Mouse (Mus musculus) thymus, adult 2 months (tissue): ENCODE results near the gene Zbtb3. TPM values are rescaled to one million over a fixed set of nuclear protein-coding genes. Genes with fewer than 3 reads are reported as not detected.

Experiments
- DNase-seq: peaks from one replicate; pipeline ENCODE4 v3.0.0; 2021
- H3K27ac ChIP-seq: fragments of 200-500 bp; 2 replicates; pipeline ENCODE4 v1.5.1; 2012; ENCODE audit warnings: low read length, control low read depth; ENCODE audit not compliant: control insufficient read depth, insufficient read depth
- H3K27me3 ChIP-seq: fragments of 200-500 bp; 2 replicates; pipeline ENCODE4 v1.6.1; 2012; ENCODE audit warnings: mild to moderate bottlenecking, low read length, moderate library complexity, mixed read lengths; ENCODE audit not compliant: control insufficient read depth, insufficient read depth
- H3K36me3 ChIP-seq: fragments of 200-500 bp; 2 replicates; pipeline ENCODE4 v1.6.1; 2012; ENCODE audit warnings: mild to moderate bottlenecking, low read length, moderate library complexity; ENCODE audit not compliant: control insufficient read depth, insufficient read depth
- H3K4me1 ChIP-seq: fragments of 200-500 bp; replicated peaks from 2 replicates; pipeline ENCODE4 v1.6.1; 2012; ENCODE audit warnings: low read length; ENCODE audit not compliant: control insufficient read depth, insufficient read depth
- H3K4me3 ChIP-seq: fragments of 200-500 bp; 2 replicates; pipeline ENCODE4 v1.5.1; 2012; ENCODE audit warnings: mild to moderate bottlenecking, low read length, control low read depth, moderate library complexity; ENCODE audit not compliant: control insufficient read depth, insufficient read depth
- CTCF ChIP-seq: fragments of 200-500 bp; IDR thresholded peaks from 2 replicates; pipeline ENCODE4 v1.5.1; 2012; ENCODE audit warnings: mild to moderate bottlenecking, control low read depth, low read length, moderate library complexity, borderline replicate concordance; ENCODE audit not compliant: control insufficient read depth, poor library complexity, insufficient read depth; ENCODE audit errors: extremely low read depth
- POLR2A ChIP-seq: fragments of 200-500 bp; IDR thresholded peaks from 2 replicates; pipeline ENCODE4 v1.6.1; 2012; ENCODE audit warnings: mild to moderate bottlenecking, low read length, control low read depth, moderate library complexity; ENCODE audit not compliant: control insufficient read depth, poor library complexity, insufficient read depth; ENCODE audit errors: extremely low read depth
- WGBS: fragments of 180-500 bp; shearing (Covaris S2); methylation state at CpG from one replicate; pipeline ENCODE4 v1.1.7; 2018; 5-methylcytosine and 5-hydroxymethylcytosine counted together
- polyA plus RNA-seq: library from polyadenylated mRNA; depleted of rRNA; stranded (reverse); fragments of >200 nt; gene quantifications from 2 replicates; pipeline ENCODE4 v1.2.3, GENCODE M21; 2012; rRNA removed

Gene Zbtb3
- polyA plus RNA-seq, 1 experiment: 3.0 TPM

DNA sequence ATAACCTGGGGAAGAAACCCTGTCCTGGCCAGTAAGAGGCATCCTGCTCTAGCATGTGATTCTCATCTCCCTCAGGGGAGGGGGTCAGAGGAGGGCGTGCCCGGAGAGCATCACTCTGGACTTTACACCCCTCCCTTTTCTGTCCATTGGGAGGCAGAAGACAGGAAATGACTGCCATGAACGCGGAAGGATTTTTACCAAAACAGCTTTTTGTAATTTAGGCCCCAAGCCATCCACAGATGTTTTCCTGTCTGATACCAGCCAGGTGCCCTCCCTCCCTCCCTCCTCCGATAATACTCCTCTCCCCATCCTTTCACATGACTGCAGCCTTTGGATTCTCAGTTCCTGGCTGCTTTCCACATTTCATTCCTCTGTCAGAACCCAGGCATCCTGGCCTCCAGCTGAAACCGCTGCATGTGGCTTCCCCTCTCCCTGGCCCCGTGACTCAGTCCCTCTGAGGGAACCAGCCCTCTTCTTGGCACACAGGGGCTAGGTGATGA lies 48.1 kb downstream of the Zbtb3 start, which contains the start of gene Lrrn4cl:
TSS of gene Lrrn4cl (plus strand) at position 367 of the 500 bp plus-strand sequence.
- TF ChIP-seq CTCF: no peak
- TF ChIP-seq POLR2A: no peak
- WGBS: 79% methylated on average over 7 of the region's 7 CpGs
- no peaks in the 10 kb centered on the region for H3K27me3 ChIP-seq
- no peak within 1 kb of the TSS for H3K27ac ChIP-seq
- H3K4me3 ChIP-seq: no peak within 1 kb of the TSS
- H3K36me3 ChIP-seq: peaks cover 9% of the 10 kb centered on the region; the same call in 1 of the 2 replicates
- DNase-seq: no peak
- H3K4me1 ChIP-seq: no peaks in the 10 kb centered on the region

DNA sequence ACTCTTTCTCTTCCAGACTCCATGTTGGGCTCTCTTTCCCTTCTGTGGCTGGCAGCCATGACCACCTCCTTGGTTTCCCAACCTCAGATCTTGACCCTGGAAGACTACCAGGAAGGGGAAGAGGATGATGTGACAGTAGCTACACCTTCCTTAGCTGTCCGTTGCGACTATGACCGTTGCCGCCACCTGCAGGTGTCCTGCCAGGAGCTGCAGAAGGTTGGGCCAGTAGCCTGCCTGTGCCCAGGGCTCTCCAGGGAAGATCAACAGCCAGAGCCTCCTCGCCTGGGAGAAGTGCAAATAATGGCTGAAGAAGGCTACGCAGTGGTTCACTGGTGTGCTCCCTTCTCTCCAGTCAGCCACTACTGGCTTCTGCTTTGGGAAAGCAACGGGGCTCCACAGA lies 49.3 kb downstream of the Zbtb3 start:
- DNase-seq: no peak
- Histone ChIP-seq H3K4me1 (no peaks in the 10 kb centered on the region), H3K27me3 (no peaks in the 10 kb centered on the region), H3K27ac (no peak overlapping the region), H3K4me3 (no peak overlapping the region), H3K36me3 (peaks cover 3% of the 10 kb centered on the region; the same call in 1 of the 2 replicates)
- TF ChIP-seq CTCF (no peak), POLR2A (no peak)
- WGBS: 76% methylated on average over 7 of the region's 7 CpGs

DNA sequence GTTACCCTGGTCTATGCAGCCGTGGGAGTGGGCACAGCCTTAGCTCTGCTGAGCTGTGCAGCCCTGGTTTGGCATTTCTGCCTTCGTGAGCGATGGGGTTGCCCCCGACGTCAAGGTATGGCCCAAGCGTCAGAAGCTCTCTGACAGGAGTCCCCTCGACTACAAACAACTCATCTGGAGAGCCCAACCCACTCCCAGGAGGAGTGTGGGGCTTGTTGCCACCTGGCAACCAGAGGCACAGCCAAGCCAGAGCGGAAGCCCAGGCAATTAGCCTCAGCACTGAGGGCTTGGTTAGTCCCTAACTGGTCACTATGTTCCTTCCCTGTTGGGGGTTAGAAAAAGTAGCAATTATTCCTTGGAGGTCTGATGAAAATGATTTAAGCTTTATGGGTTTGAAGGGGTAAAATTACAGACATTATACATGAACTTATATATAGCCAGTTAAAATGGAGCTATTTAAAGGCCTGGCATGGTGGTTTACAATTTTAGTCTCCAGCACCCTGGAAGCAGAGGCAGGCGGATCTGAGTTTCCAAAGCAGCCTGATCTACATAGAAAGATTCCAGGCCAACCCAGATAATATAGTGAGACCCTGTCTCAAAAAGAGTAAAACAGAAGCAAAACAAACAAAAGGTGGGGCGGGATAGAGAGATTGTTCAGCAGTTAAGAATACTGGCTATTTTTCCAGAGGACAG lies 50.0 kb downstream of the Zbtb3 start:
- Histone ChIP-seq H3K27ac (no peak overlapping the region), H3K4me3 (no peak overlapping the region), H3K27me3 (no peaks in the 10 kb centered on the region), H3K36me3 (peaks cover 1% of the 10 kb centered on the region; the same call in 1 of the 2 replicates), H3K4me1 (no peaks in the 10 kb centered on the region)
- TF ChIP-seq CTCF (no peak), POLR2A (no peak)
- 84% methylated on average over 10 of the region's 10 CpGs for WGBS
- no peak for DNase-seq

DNA sequence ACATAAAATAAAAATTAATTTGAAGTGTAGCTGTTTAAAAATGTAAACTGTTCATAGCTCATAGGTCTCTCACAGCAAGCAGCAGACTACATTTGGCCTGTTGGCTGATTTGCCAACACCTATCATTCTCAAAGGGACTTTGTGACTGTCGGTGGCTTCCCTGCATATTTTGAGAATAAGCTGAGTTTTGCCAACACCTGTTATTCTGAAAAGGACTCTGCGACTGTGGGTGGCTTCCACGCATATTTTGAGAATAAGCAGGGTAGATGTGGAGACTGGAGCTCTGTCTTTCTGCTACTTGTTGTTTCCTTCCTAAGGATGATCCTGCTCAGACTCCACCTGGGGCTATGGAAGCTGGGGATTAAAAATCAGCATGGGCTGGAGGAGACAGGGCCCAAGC lies 50.8 kb downstream of the Zbtb3 start:
- H3K27ac ChIP-seq: no peak overlapping the region
- H3K4me3 ChIP-seq: no peak overlapping the region
- H3K36me3 ChIP-seq: no peaks in the 10 kb centered on the region
- no peaks in the 10 kb centered on the region for H3K27me3 ChIP-seq
- TF ChIP-seq CTCF: no peak
- no peak for TF ChIP-seq POLR2A
- no peak for DNase-seq
- 91% methylated on average over 3 of the region's 3 CpGs for WGBS
- no peaks in the 10 kb centered on the region for H3K4me1 ChIP-seq

Other genes starting within 250 kb of the Zbtb3 start
- gene Slc22a8, start 211.3 kb upstream of the Zbtb3 start, polyA plus RNA-seq: 0.10 and 0.38 TPM in 2 replicates
- 0.16 TPM in 1 of 2 replicates, not detected in the other for gene Slc22a6, start 184.5 kb upstream of the Zbtb3 start, polyA plus RNA-seq
- gene Chrm1, start 138.8 kb upstream of the Zbtb3 start, polyA plus RNA-seq: 0.01 and 0.05 TPM in 2 replicates
- gene Slc3a2, start 79.2 kb upstream of the Zbtb3 start, polyA plus RNA-seq: 154 and 165 TPM in 2 replicates
- gene Wdr74, start 66.7 kb upstream of the Zbtb3 start, polyA plus RNA-seq: 49.2 and 54.7 TPM in 2 replicates
- not detected in 2 replicates for gene 1700092M07Rik, start 61.8 kb upstream of the Zbtb3 start, polyA plus RNA-seq
- 128 and 137 TPM in 2 replicates for gene Stx5a, start 61.1 kb upstream of the Zbtb3 start, polyA plus RNA-seq
- 170 and 191 TPM in 2 replicates for gene Nxf1, start 45.5 kb upstream of the Zbtb3 start, polyA plus RNA-seq
- gene Tmem223, start 31.6 kb upstream of the Zbtb3 start, polyA plus RNA-seq: 277 and 363 TPM in 2 replicates
- 168 and 197 TPM in 2 replicates for gene Tmem179b, start 28.1 kb upstream of the Zbtb3 start, polyA plus RNA-seq
- 24.9 and 28.7 TPM in 2 replicates for gene Taf6l, start 16.1 kb upstream of the Zbtb3 start, polyA plus RNA-seq
- gene Polr2g, start 4.0 kb upstream of the Zbtb3 start, polyA plus RNA-seq: 77.0 and 77.1 TPM in 2 replicates
- 36.1 and 37.5 TPM in 2 replicates for gene Ttc9c, start 16.8 kb downstream of the Zbtb3 start, polyA plus RNA-seq
- gene Hnrnpul2, start 17.5 kb downstream of the Zbtb3 start, polyA plus RNA-seq: 29.3 and 34.3 TPM in 2 replicates
- gene AC129217.1, start 27.2 kb downstream of the Zbtb3 start, polyA plus RNA-seq: 1.5 and 1.6 TPM in 2 replicates
- gene Bscl2, start 34.9 kb downstream of the Zbtb3 start, polyA plus RNA-seq: 136 and 153 TPM in 2 replicates
- gene Gng3, start 36.6 kb downstream of the Zbtb3 start, polyA plus RNA-seq: 0.15 TPM in 1 of 2 replicates, not detected in the other
- gene Lrrn4cl, start 48.2 kb downstream of the Zbtb3 start, polyA plus RNA-seq: 1.2 and 1.3 TPM in 2 replicates
- gene Ubxn1, start 68.9 kb downstream of the Zbtb3 start, polyA plus RNA-seq: 108 and 119 TPM in 2 replicates
- 38.7 and 39.2 TPM in 2 replicates for gene Uqcc3, start 78.4 kb downstream of the Zbtb3 start, polyA plus RNA-seq
- gene Lbhd1, start 81.2 kb downstream of the Zbtb3 start, polyA plus RNA-seq: 2.4 and 3.0 TPM in 2 replicates
- gene Gm49403, start 81.4 kb downstream of the Zbtb3 start, polyA plus RNA-seq: not detected in 2 replicates
- 15.3 and 19.1 TPM in 2 replicates for gene 1810009A15Rik, start 86.3 kb downstream of the Zbtb3 start, polyA plus RNA-seq
- not detected in 2 replicates for gene Gm49416, start 86.4 kb downstream of the Zbtb3 start, polyA plus RNA-seq
- 51.9 and 56.0 TPM in 2 replicates for gene Ints5, start 90.5 kb downstream of the Zbtb3 start, polyA plus RNA-seq
- gene Ganab, start 95.5 kb downstream of the Zbtb3 start, polyA plus RNA-seq: 203 and 219 TPM in 2 replicates
- 102 and 106 TPM in 2 replicates for gene B3gat3, start 117.8 kb downstream of the Zbtb3 start, polyA plus RNA-seq
- gene Rom1, start 126.8 kb downstream of the Zbtb3 start, polyA plus RNA-seq: 11.9 and 13.5 TPM in 2 replicates
- gene Eml3, start 127.0 kb downstream of the Zbtb3 start, polyA plus RNA-seq: 72.3 and 73.1 TPM in 2 replicates
- 79.6 and 92.0 TPM in 2 replicates for gene Mta2, start 139.3 kb downstream of the Zbtb3 start, polyA plus RNA-seq
- 39.4 and 42.0 TPM in 2 replicates for gene Tut1, start 151.3 kb downstream of the Zbtb3 start, polyA plus RNA-seq
- gene Eef1g, start 164.5 kb downstream of the Zbtb3 start, polyA plus RNA-seq: 251 and 292 TPM in 2 replicates
- 6.0 and 7.9 TPM in 2 replicates for gene Ahnak, start 186.7 kb downstream of the Zbtb3 start, polyA plus RNA-seq